Mouse (Mus musculus): ENCODE data around the gene Cldn4.
"Not testable (repeated sequence)": the region's sequence is repeated elsewhere in the genome, so short reads cannot be mapped to it uniquely, and the experiment has no call there.

Gene Cldn4

DNA sequence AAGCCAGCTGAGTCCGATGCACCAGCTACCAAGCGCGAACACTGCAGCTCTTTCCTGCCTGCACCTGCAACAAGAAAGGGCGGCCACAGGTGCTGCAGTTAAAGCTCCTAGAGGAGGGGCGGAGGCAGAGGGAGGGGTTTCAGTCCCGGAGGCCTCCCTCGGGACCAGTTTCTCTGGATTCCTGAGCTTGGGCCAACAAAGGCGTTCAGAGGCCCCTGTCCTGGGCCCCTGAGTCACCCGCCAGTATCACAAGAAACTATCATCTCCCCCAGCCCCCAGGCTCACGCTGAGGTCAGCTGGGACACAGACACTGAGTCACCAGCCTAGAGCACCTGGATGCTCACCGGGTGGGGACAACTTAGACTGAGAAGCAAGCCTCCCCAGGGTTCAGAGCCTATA is at the start of gene Cldn4:
TSS of gene Cldn4 (minus strand) at position 78 of the 399 bp plus-strand sequence.
- DNase-seq: peak; percentile 82

GRCm38 (mm10) chr5:134992566-134992965 is 45.8 kb upstream of the Cldn4 start:
- no peak for DNase-seq

DNA sequence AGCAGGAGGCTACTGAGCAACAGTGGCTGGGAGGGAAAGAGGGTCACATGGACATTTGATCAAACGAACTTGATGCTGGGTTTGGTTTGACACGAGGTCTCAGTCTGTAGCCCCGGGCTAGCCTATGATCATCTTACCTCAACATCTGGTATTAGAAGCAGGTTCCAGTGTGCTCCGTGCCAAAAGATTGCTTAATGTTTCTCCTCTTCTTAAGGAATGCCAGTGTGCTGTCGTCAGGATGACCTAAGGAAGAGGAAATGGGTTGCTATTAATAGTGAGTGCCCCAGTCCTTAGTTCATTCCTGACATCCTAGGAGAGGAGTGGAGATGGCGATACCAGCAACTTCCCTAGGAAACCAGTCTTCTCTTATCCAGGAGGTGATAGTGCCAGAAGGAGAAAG is 43.0 kb upstream of the Cldn4 start:
- DNase-seq: no peak

DNA sequence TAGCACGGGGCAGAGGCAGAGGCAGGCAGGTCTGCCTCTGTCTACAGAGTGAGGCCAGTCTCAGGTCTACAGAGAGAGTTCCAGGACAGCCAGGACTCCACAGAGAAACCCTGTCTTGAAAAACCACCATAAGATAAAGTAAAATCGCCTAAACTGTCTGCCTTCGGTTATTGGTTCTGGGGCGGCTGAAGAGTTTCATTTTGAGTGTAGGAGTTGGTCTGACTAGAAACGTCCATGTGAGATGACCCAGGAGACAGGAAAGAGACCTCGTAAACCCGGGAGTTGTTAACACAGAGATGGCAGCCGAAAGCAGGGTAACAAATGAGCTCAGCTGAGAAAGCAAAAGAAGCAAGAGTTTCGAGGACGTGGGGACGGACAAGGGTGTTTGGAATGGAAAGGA is 42.4 kb upstream of the Cldn4 start:
- no peak for DNase-seq

- DNase-seq: no peak
These were observed 39.8 kb upstream of the Cldn4 start for GRCm38 (mm10) chr5:134986298-134987268.

- no peak for DNase-seq
These were observed 39.0 kb upstream of the Cldn4 start, which contains the start of gene Cldn3 for GRCm38 (mm10) chr5:134985633-134986297. Cldn3 (plus strand) TSS chr5:134986214.

DNA sequence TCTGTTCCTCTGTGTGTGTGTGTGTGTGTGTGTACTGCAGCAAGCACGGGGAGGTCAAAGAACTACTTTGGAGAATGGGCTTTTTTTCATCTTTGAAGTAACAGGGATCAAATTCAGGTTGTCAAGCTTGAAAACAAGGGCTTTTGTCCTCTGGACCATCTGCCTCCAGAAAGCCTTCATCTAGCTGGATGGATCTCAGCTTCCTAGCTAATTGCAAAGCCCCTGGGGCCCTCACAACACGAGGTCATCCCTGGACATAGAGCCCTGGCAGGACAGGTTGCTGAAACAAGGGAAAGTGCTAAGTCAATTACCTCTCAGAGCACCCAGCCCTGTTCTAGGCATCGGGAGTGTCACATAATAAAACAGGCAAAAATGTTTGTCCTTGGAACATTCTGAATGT is 37.0 kb upstream of the Cldn4 start:
- no peak for DNase-seq

DNA sequence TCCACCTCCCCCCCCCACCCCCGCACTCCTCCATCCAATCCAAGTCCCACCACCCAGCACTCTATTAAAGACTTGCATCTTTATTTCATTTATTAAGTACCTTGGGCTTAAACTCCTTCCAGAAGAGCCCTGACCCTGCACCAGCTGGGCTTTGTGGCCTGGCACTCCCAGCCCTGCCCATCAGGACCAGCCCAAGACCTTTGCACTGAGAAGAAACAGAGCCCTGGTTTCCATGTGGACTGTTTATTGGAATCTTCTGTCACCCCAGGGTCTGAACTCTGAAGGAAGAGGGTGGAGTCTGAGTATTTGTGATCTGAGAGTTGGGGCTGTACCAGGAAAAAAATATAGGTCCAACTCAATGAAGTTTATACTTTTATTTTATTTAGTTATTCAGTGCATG is 36.4 kb upstream of the Cldn4 start:
- DNase-seq: no peak

- DNase-seq: no peak
These were observed 34.4 kb upstream of the Cldn4 start for GRCm38 (mm10) chr5:134981149-134981548.

DNA sequence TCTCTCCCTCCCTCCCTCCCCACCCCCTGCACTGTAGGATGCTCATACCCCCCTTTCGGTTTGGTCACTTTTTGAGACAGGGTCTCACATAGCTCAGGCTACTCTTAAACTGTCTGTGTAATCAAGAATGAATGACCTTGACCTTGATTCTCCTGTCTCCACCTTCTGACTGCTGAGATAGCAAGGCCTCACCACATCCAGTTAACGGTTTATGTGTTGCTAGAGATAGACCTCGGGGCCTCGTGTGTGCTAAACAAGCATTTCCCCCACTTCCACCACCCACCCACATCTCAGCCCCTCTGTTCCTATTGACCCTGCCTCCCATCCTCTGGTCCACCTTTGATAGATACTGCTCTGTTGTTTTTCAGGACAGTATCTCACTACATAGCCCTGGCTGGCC is 31.1 kb upstream of the Cldn4 start:
- DNase-seq: no peak

GRCm38 (mm10) chr5:134976577-134977250 is 30.0 kb upstream of the Cldn4 start:
- no peak for DNase-seq

DNA sequence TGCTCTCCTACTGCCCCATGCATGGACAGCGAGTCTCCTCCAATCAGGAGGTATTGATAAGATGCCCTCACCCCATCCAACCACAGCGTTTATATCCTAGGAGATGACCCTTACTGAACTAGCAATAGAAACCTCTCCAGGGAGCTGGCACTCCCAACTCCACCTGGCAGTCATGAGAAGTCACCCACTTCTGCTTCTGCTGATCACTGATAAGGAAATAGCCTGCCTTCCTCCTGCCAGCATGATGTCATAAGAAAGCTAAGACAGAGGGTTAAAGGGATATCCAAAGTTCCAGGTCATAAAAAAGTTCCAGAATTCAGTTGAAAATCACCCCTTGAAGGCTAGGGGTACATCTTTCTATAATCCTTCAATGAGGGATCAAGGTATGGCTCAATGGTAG is 29.4 kb upstream of the Cldn4 start:
- DNase-seq: no peak

GRCm38 (mm10) chr5:134974921-134975320 is 28.2 kb upstream of the Cldn4 start:
- no peak for DNase-seq

- no peak for DNase-seq
These were observed 27.6 kb upstream of the Cldn4 start for GRCm38 (mm10) chr5:134974294-134974693.

DNA sequence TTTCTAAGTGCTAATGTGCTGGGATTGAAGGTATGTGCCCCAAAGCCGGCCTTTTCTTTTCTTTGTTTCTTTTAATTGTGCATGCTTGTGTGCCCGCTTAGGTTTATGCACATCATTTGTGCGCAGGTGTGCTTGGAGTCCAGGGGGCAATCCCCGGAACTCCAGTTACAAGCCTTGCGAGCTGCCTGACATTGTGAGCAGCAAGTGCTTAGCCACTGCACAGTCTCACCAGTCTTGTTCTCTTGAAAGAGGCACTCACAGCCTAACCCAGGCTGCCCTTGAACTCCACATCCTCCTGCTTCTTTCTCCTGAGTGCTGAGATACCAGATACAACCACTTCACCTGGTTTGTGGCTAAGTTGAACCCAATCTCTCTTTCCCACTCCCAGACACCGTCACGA is 26.8 kb upstream of the Cldn4 start:
- no peak for DNase-seq

- no peak for DNase-seq
These were observed 26.3 kb upstream of the Cldn4 start for GRCm38 (mm10) chr5:134973081-134973480.

GRCm38 (mm10) chr5:134970671-134971070 is 23.9 kb upstream of the Cldn4 start:
- no peak for DNase-seq

DNA sequence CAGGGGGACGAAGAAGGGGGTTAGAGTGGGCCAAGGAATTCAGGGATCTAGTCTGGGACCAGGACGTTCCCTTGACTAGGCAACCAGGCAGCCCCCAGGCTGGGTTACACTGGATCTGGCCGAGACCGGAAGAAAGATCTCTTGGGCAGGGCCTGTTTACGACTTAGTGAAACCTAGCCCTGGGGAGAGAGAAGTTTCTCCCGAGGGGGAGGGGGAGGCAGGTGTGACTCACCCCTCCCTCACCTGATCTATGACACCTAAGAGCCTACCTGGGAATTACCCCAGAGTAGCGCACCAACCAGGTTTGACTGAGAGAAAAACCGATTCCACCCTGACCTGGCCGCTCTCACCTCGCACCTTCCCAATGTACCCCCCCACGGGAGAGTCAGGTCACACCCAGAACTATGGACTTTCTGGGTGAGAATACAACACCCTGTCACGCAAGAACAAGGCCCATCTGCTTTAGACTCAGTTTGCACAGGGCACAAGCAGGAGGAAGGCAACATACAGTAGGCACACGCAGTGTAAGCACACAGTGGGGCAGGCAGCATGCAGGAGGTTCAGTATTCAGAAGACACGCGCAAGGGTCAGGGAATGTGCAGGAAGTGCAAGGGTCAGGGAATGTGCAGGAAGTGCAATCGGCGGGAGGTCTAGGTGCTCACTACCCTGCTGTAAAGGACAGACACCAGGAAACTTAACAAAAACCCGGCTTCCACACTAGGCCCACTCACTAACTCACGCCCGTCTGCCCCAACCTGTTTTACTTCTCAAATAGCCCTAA is 20.6 kb upstream of the Cldn4 start:
- DNase-seq: no peak

- peak; percentile 71 for DNase-seq
These were observed 19.4 kb upstream of the Cldn4 start for GRCm38 (mm10) chr5:134965852-134966821.

- peak; percentile 80 for DNase-seq
These were observed 18.7 kb upstream of the Cldn4 start for GRCm38 (mm10) chr5:134965473-134965851.

DNA sequence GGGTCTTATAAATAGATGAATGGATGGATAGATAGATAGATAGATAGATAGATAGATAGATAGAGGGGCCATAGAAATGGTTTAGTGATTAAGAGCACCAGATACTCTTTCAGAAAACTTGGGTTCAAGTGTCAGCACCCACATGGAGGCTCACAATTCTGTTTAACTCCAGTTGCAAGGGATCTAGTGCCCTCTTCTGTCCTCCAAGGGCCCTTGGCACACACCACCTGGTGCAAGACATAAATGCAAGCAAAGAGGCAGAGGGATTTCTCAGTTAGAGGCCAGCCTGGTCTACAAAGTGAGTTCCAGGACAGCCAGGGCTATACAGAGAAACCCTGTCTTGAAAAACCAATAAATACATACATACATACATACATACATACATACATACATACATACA is 17.9 kb upstream of the Cldn4 start:
- DNase-seq: not testable (repeated sequence)
